Mouse (Mus musculus) heart, adult 2 months (tissue): ENCODE measurements around the gene Rapgef2.

Source experiments
- CTCF ChIP-seq: fragments of 200-600 bp; IDR thresholded peaks from 2 replicates; pipeline ENCODE4 v1.8.1; 2022; ENCODE audit warnings: antibody characterized with exemption, mild to moderate bottlenecking, moderate library complexity
- EP300 ChIP-seq: fragments of 200-500 bp; IDR thresholded peaks from 2 replicates; pipeline ENCODE4 v1.6.1; 2011; ENCODE audit warnings: low read depth, low read length, control low read depth; ENCODE audit not compliant: insufficient read depth
- POLR2A ChIP-seq: fragments of 200-500 bp; IDR thresholded peaks from 2 replicates; pipeline ENCODE4 v1.6.1; 2011; ENCODE audit warnings: mild to moderate bottlenecking, low read depth, low read length, control low read depth; ENCODE audit not compliant: insufficient read depth

DNA sequence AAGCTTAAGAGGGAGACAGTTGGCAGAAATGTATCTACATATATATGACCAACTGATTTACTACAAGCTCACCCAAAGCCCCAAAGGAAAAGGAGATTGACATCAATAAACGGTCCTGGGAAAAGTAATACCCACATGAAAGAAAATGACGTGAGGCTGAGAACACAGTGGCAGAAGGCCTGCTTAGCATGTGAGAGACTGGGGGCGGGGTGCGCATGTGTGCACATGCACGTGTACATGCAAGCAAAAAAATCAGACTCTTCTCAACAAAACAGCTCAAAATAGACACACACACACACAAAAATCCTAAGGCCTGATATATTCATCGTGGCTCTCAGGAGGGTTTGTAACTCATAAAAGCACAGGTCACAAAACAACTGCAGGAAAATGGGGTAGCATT lies 60.4 kb downstream of the Rapgef2 start:
- no peak for TF ChIP-seq CTCF
- TF ChIP-seq POLR2A = no peak
- no peak for TF ChIP-seq EP300
